Mouse (Mus musculus) heart, adult 2 months (tissue): ENCODE measurements around the gene A930009A15Rik.

Source experiments
- CTCF ChIP-seq: fragments of 200-600 bp; IDR thresholded peaks from 2 replicates; pipeline ENCODE4 v1.8.1; 2022; ENCODE audit warnings: antibody characterized with exemption, mild to moderate bottlenecking, moderate library complexity
- EP300 ChIP-seq: fragments of 200-500 bp; IDR thresholded peaks from 2 replicates; pipeline ENCODE4 v1.6.1; 2011; ENCODE audit warnings: low read depth, low read length, control low read depth; ENCODE audit not compliant: insufficient read depth
- POLR2A ChIP-seq: fragments of 200-500 bp; IDR thresholded peaks from 2 replicates; pipeline ENCODE4 v1.6.1; 2011; ENCODE audit warnings: mild to moderate bottlenecking, low read depth, low read length, control low read depth; ENCODE audit not compliant: insufficient read depth

DNA sequence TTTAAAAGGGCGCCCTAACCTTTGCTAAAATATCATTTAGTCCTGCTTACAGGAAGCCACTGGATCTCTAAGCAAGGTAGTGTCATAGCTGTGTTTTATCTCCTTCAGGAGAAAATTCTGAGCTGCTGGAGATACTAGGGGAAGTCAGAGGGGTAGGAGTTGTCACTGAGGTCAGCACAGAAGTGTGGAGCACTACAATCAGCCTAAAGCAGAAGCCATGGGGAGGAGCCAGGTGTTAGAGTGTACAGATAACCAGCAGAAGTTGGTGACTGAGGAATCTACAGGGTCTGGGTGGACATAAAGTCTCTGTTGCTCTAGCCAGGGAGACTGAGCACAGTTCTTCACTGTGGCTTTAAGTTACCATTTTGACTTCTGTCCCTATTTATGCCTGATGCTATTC lies 26.0 kb downstream of the A930009A15Rik start:
- TF ChIP-seq CTCF, result no peak
- TF ChIP-seq POLR2A, result no peak
- TF ChIP-seq EP300, result no peak
